Mouse (Mus musculus): Measurements from ENCODE around the gene Gm49318. TPM values are rescaled to one million over a fixed set of nuclear protein-coding genes. Genes with fewer than 3 reads are reported as not detected.

The Gm49318 gene
- polyA plus RNA-seq (2012; ENCODE audit: insufficient read depth, insufficient read length, low replicate concordance, missing spikeins) = not detected in 2 replicates

- TF ChIP-seq CTCF (IDR thresholded peaks at IDR 0.05; ENCODE audit: insufficient read depth, low read depth, low read length) = no peak
- peak; percentile 51 for TF ChIP-seq POLR2A (IDR thresholded peaks at IDR 0.05; ENCODE audit: insufficient read depth, low read depth, low read length)
These were observed at the start of gene Gm49318, which contains the start of gene Zfp653 for GRCm38 (mm10) chr9:22070791-22071573. TSS of gene Gm49318 (minus strand) at chr9:22071259. TSS of gene Zfp653 (minus strand) at chr9:22071376.

GRCm38 (mm10) chr9:22119543-22119942 is 48.5 kb upstream of the Gm49318 start:
- Histone ChIP-seq H3K27ac (ENCODE audit: insufficient read depth, low read depth, low read length) (no peak overlapping the region), H3K4me1 (ENCODE audit: control insufficient read depth, insufficient read depth, low read length) (peaks cover 9% of the 10 kb centered on the region), H3K4me3 (ENCODE audit: insufficient read depth, low read depth, low read length) (no peak overlapping the region)
- 68% methylated on average over 4 of the region's 4 CpGs for WGBS
- no peak for TF ChIP-seq POLR2A (IDR thresholded peaks at IDR 0.05; ENCODE audit: insufficient read depth, low read depth, low read length)
- no peak for TF ChIP-seq CTCF (IDR thresholded peaks at IDR 0.05; ENCODE audit: insufficient read depth, low read depth, low read length)

More at GRCm38 (mm10) chr9:22070791-22071573, at the start of gene Gm49318, which contains the start of gene Zfp653:
- Histone ChIP-seq H3K27ac (ENCODE audit: insufficient read depth, low read depth, low read length) (peak within 1 kb of the TSS; percentile 72), H3K4me3 (ENCODE audit: insufficient read depth, low read depth, low read length) (peak within 1 kb of the TSS; percentile 68), H3K4me1 (ENCODE audit: control insufficient read depth, insufficient read depth, low read length) (0 out of 2 replicates have a peak, but pooled peaks cover 4% of the 10 kb centered on the region)
- under 1% methylated on average over 86 of the region's 87 CpGs for WGBS

- TF ChIP-seq POLR2A (IDR thresholded peaks at IDR 0.05; ENCODE audit: insufficient read depth, low read depth, low read length) = no peak
- TF ChIP-seq CTCF (IDR thresholded peaks at IDR 0.05; ENCODE audit: insufficient read depth, low read depth, low read length) = no peak
- peaks cover 9% of the 10 kb centered on the region for H3K4me1 ChIP-seq (ENCODE audit: control insufficient read depth, insufficient read depth, low read length)
- H3K4me3 ChIP-seq (ENCODE audit: insufficient read depth, low read depth, low read length) = no peak overlapping the region
- H3K27ac ChIP-seq (ENCODE audit: insufficient read depth, low read depth, low read length) = no peak overlapping the region
- WGBS = 35% methylated on average over 10 of the region's 10 CpGs
These were observed 46.8 kb upstream of the Gm49318 start for GRCm38 (mm10) chr9:22117754-22118456.

DNA sequence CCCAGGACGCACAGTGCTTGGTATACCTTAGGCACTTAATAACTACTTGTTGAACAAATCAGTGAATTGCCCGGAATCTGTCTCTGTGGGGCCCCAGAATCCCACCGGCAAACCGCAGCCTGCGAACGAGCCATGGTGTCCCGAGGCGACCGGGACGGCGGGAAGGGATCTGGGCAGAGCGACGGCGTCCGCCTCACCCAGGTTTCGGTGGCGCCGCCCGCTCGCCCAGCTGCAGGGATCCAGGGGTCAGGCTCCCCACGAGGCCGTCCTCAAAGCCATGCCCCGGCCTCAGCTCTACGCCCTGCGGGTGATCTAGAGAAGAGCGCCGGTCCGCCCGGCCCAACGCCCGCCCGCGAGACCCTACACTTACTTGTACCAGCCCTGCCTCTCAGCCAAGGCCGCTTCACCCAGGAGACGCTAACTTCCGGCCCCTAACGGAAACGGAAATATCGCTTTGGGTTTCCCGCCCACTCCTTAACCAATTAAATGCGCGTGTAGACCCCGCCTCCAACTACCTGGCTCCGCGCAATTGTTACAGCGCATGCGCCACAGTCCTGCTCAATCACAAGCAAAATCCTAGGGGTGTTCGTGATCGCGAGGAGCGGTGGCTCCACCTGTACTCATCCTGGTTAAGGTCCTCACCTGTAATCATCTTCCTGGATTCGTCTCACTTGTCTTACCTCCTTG is 45.8 kb upstream of the Gm49318 start, which contains the start of gene Elof1:
Elof1 (minus strand) TSS at position 433 of the 687 bp plus-strand sequence.
- TF ChIP-seq POLR2A (IDR thresholded peaks at IDR 0.05; ENCODE audit: insufficient read depth, low read depth, low read length) = peak; percentile 63; the same call in 1 of the 2 replicates
- no peak for TF ChIP-seq CTCF (IDR thresholded peaks at IDR 0.05; ENCODE audit: insufficient read depth, low read depth, low read length)
- Histone ChIP-seq H3K4me1 (ENCODE audit: control insufficient read depth, insufficient read depth, low read length) (peaks cover 9% of the 10 kb centered on the region), H3K4me3 (ENCODE audit: insufficient read depth, low read depth, low read length) (peak within 1 kb of the TSS; percentile 75), H3K27ac (ENCODE audit: insufficient read depth, low read depth, low read length) (0 out of 2 replicates have a peak within 1 kb of the TSS, but pooled peaks have one; percentile 11)
- under 1% methylated on average over 52 of the region's 52 CpGs for WGBS

GRCm38 (mm10) chr9:22116086-22116485 is 45.0 kb upstream of the Gm49318 start:
- H3K27ac ChIP-seq (ENCODE audit: insufficient read depth, low read depth, low read length) = no peak overlapping the region
- 9% methylated on average over 15 of the region's 15 CpGs for WGBS
- peak overlapping the region; percentile 75 for H3K4me3 ChIP-seq (ENCODE audit: insufficient read depth, low read depth, low read length)
- H3K4me1 ChIP-seq (ENCODE audit: control insufficient read depth, insufficient read depth, low read length) = peaks cover 9% of the 10 kb centered on the region
- no peak for TF ChIP-seq CTCF (IDR thresholded peaks at IDR 0.05; ENCODE audit: insufficient read depth, low read depth, low read length)
- no peak for TF ChIP-seq POLR2A (IDR thresholded peaks at IDR 0.05; ENCODE audit: insufficient read depth, low read depth, low read length)

- H3K27ac ChIP-seq (ENCODE audit: insufficient read depth, low read depth, low read length) = no peak overlapping the region
These were observed 44.6 kb upstream of the Gm49318 start for GRCm38 (mm10) chr9:22115635-22116034.

DNA sequence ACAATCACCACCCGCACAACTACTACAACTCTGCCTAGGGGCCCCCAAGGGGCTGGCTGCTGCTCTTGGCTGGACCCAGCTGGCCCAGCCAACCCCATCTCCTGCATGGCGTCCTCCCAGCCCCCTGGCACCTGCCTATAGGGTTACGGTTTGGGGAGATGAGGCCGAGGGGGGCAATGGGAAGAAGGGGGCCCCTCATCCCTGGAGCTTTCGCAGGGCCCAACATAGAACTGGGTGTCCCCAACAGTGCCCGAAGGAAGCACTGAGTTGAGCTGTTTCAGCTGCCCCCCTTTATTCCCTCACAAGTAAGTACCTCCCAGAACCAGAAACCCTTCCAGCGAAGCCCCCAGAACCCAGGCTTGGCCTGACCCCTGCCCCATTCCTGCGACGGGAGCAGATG is 37.1 kb upstream of the Gm49318 start:
- Histone ChIP-seq H3K4me3 (ENCODE audit: insufficient read depth, low read depth, low read length) (no peak overlapping the region), H3K27ac (ENCODE audit: insufficient read depth, low read depth, low read length) (no peak overlapping the region), H3K4me1 (ENCODE audit: control insufficient read depth, insufficient read depth, low read length) (no peaks in the 10 kb centered on the region)
- WGBS = 91% methylated on average over 9 of the region's 9 CpGs
- no peak for TF ChIP-seq POLR2A (IDR thresholded peaks at IDR 0.05; ENCODE audit: insufficient read depth, low read depth, low read length)
- TF ChIP-seq CTCF (IDR thresholded peaks at IDR 0.05; ENCODE audit: insufficient read depth, low read depth, low read length) = no peak

More at GRCm38 (mm10) chr9:22115635-22116034, 44.6 kb upstream of the Gm49318 start:
- TF ChIP-seq CTCF (IDR thresholded peaks at IDR 0.05; ENCODE audit: insufficient read depth, low read depth, low read length) (no peak), POLR2A (IDR thresholded peaks at IDR 0.05; ENCODE audit: insufficient read depth, low read depth, low read length) (no peak)
- 88% methylated on average over 4 of the region's 4 CpGs for WGBS
- Histone ChIP-seq H3K4me3 (ENCODE audit: insufficient read depth, low read depth, low read length) (no peak overlapping the region), H3K4me1 (ENCODE audit: control insufficient read depth, insufficient read depth, low read length) (peaks cover 9% of the 10 kb centered on the region)

- 10% methylated on average over 18 of the region's 18 CpGs for WGBS
- Histone ChIP-seq H3K27ac (ENCODE audit: insufficient read depth, low read depth, low read length) (no peak overlapping the region), H3K4me3 (ENCODE audit: insufficient read depth, low read depth, low read length) (no peak overlapping the region), H3K4me1 (ENCODE audit: control insufficient read depth, insufficient read depth, low read length) (peaks cover 8% of the 10 kb centered on the region)
- no peak for TF ChIP-seq CTCF (IDR thresholded peaks at IDR 0.05; ENCODE audit: insufficient read depth, low read depth, low read length)
- TF ChIP-seq POLR2A (IDR thresholded peaks at IDR 0.05; ENCODE audit: insufficient read depth, low read depth, low read length) = no peak
These were observed 28.9 kb upstream of the Gm49318 start for GRCm38 (mm10) chr9:22099922-22100321.

Data from olfactory bulb, adult 2 months (tissue).